Mouse (Mus musculus): ENCODE measurements around the gene Olfr1129. TPM values are rescaled to one million over a fixed set of nuclear protein-coding genes. Genes with fewer than 3 reads are reported as not detected.
"Not testable (repeated sequence)": the region's sequence is repeated elsewhere in the genome, so short reads cannot be mapped to it uniquely, and the experiment has no call there.

The Olfr1129 gene
- not detected for total RNA-seq (2021)
- long read RNA-seq, experiment 1, result 0 reads
- long read RNA-seq, experiment 2, result 0 reads

DNA sequence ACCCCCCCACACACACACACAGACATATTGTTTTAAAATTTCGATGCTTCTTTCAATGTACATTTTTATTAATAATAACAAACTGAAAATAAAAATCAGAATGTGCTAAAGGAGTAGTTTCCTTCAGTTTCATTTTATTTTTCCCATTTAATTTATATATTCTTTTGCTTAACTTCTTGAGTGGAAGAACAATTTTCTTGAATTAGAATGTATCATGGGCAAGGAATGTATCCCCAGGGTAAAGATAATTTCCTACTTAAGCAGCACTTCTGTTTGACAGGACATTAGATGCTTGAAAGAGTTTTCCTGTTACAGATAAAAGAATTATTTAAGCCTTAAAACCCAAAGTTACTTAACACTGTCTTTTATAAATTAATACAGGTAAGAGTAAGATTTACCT lies at the start of gene Olfr1129:
Gene Olfr1129 (plus strand): TSS at position 301 of the 400 bp plus-strand sequence.
- not testable (repeated sequence) for DNase-seq

- DNase-seq, result not testable (repeated sequence)
Measured at GRCm38 (mm10) chr2:87525899-87526616, 47.6 kb upstream of the Olfr1129 start.

- no peak for DNase-seq
Measured at GRCm38 (mm10) chr2:87531496-87531895, 42.2 kb upstream of the Olfr1129 start, which contains the start of gene Olfr153. Gene Olfr153, plus strand, starts transcription at chr2:87531796.

DNA sequence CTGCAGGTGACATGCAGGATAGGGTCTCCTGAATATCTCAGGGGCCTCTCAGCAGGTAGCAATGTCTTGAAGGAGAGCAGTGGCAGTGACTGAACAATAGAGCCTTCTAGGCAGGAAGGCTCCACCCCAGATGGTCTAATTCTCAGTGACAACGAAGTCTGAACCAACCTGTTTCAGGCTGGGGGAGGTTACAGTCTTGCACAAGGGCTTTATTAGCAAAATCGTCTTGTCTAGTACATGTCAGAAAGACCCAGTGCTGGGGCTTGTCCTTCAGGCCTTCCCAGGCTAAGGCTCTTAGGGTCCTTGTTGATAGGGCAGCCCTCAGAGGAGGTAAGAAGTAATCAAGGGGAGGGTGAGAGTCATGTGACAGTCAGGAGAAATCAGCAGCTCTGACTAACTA lies 38.9 kb upstream of the Olfr1129 start:
- DNase-seq, result no peak

GRCm38 (mm10) chr2:87545442-87545841 lies 28.3 kb upstream of the Olfr1129 start, which contains the start of gene Olfr1128:
Gene Olfr1128, minus strand, starts transcription at chr2:87545542.
- DNase-seq, result no peak

- DNase-seq, result not testable (repeated sequence)
Measured at GRCm38 (mm10) chr2:87605912-87606311, 32.2 kb downstream of the Olfr1129 start, which contains the start of gene Olfr1130. Gene Olfr1130, plus strand, starts transcription at chr2:87606212.

- no peak for DNase-seq
Measured at GRCm38 (mm10) chr2:87626804-87627203, 53.1 kb downstream of the Olfr1129 start, which contains the start of gene Olfr1131. Gene Olfr1131, plus strand, starts transcription at chr2:87627104.

Other genes starting within 250 kb of the Olfr1129 start
- not detected for gene Olfr1120, start 219.1 kb upstream of the Olfr1129 start, total RNA-seq (2021)
- not detected for gene Olfr1121, start 204.0 kb upstream of the Olfr1129 start, total RNA-seq (2021)
- under 1 TPM in 1 of 2 experiments, not detected in 1; 0.07 TPM for gene Olfr1122, start 188.1 kb upstream of the Olfr1129 start, total RNA-seq (2021)
- not detected for gene Olfr1123, start 157.3 kb upstream of the Olfr1129 start, total RNA-seq (2021)
- gene Olfr1124, start 143.6 kb upstream of the Olfr1129 start, total RNA-seq (2021), result not detected
- gene Olfr1126, start 119.9 kb upstream of the Olfr1129 start, total RNA-seq (2021), result not detected
- gene Pramel7, start 76.8 kb upstream of the Olfr1129 start, total RNA-seq (2021), result not detected
- gene Pramel6, start 67.3 kb upstream of the Olfr1129 start, total RNA-seq (2021), result not detected
- gene Olfr153, start 42.1 kb upstream of the Olfr1129 start, total RNA-seq (2021), result not detected
- not detected for gene Olfr1128, start 28.4 kb upstream of the Olfr1129 start, total RNA-seq (2021)
- gene Olfr1130, start 32.3 kb downstream of the Olfr1129 start, total RNA-seq (2021), result not detected
- gene Olfr1131, start 53.2 kb downstream of the Olfr1129 start, total RNA-seq (2021), result not detected
- not detected for gene Olfr1132, start 63.6 kb downstream of the Olfr1129 start, total RNA-seq (2021)
- gene Olfr1133, start 73.5 kb downstream of the Olfr1129 start, total RNA-seq (2021), result not detected
- not detected for gene Olfr1134, start 84.6 kb downstream of the Olfr1129 start, total RNA-seq (2021)
- gene Olfr1135, start 99.8 kb downstream of the Olfr1129 start, total RNA-seq (2021), result not detected
- not detected for gene Olfr1136, start 120.0 kb downstream of the Olfr1129 start, total RNA-seq (2021)
- gene Olfr1137, start 139.3 kb downstream of the Olfr1129 start, total RNA-seq (2021), result not detected
- not detected for gene Olfr1138, start 166.1 kb downstream of the Olfr1129 start, total RNA-seq (2021)
- gene Olfr1140, start 169.8 kb downstream of the Olfr1129 start, total RNA-seq (2021), result not detected
- not detected for gene Olfr1141, start 180.1 kb downstream of the Olfr1129 start, total RNA-seq (2021)
- gene Olfr152, start 205.6 kb downstream of the Olfr1129 start, total RNA-seq (2021), result not detected
- gene Olfr1143, start 226.7 kb downstream of the Olfr1129 start, total RNA-seq (2021), result not detected
- gene Olfr1145, start 235.9 kb downstream of the Olfr1129 start, total RNA-seq (2021), result not detected